Mouse (Mus musculus): Measurements from ENCODE around the gene Birc5.

Gene Birc5

GRCm38 (mm10) chr11:117840910-117841309 is 8.1 kb upstream of the Birc5 start:
- Histone ChIP-seq H3K36me3 (ENCODE audit: insufficient read depth, low read length) (no peaks in the 10 kb centered on the region), H3K9me3 (ENCODE audit: low read length) (no peaks in the 10 kb centered on the region), H3K4me3 (replicated peaks; ENCODE audit: low read length) (no peak overlapping the region), H3K27me3 (ENCODE audit: insufficient read depth, low read length) (no peaks in the 10 kb centered on the region), H3K4me1 (replicated peaks; ENCODE audit: low read depth, low read length) (peaks cover 49% of the 10 kb centered on the region)
- no peak for TF ChIP-seq CTCF (conservative IDR thresholded peaks at IDR 0.05; ENCODE audit: low read length)
- no peak for TF ChIP-seq NANOG (IDR thresholded peaks at IDR 0.05; ENCODE audit: borderline replicate concordance, low read length)
- no peak for TF ChIP-seq POU5F1 (IDR thresholded peaks at IDR 0.05; ENCODE audit: borderline replicate concordance, low read length)

DNA sequence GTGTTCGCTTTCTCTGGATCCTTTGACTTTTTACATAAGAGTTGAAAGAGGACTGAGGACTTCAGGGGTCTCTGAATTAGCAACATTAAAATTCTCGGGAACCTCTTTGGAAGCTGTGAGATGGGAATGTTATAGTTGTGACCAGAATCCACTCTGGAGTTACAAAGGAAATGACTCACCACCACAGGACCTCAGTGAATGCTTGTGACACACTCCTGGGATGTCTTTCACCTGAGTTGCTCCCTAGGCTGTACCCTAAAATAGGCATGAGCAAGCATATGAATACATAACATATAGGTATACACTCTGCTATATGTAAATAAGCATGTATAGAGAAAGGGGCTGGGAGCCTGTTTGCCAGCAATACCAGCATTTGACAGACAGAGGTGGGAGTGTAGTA is 5.6 kb upstream of the Birc5 start:
- Histone ChIP-seq H3K4me3 (replicated peaks; ENCODE audit: low read length) (no peak overlapping the region), H3K27me3 (ENCODE audit: insufficient read depth, low read length) (no peaks in the 10 kb centered on the region), H3K36me3 (ENCODE audit: insufficient read depth, low read length) (no peaks in the 10 kb centered on the region), H3K4me1 (replicated peaks; ENCODE audit: low read depth, low read length) (peaks cover 52% of the 10 kb centered on the region), H3K9me3 (ENCODE audit: low read length) (no peaks in the 10 kb centered on the region)
- TF ChIP-seq POU5F1 (IDR thresholded peaks at IDR 0.05; ENCODE audit: borderline replicate concordance, low read length) = no peak

DNA sequence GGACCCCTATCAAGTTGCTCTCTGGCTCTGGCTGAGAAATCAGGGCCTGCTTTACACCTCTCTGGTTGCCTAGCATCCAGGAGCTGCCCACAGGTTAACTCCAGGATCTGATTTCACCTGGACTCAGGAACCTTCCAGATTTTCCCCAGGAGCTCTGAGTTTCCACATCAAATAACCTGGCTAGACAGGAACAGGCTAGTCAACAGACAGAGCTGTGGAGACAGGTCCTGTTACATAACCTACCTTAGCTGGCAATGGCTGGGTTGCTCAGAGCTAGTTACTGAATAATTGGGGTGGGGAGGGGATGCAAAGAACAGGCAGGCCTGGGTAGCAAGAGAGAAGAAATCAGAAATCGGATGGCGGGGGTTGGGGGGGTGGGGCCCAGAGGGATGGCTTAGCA is 4.1 kb upstream of the Birc5 start:
- no peaks in the 10 kb centered on the region for H3K36me3 ChIP-seq (ENCODE audit: insufficient read depth, low read length)
- H3K4me3 ChIP-seq (replicated peaks; ENCODE audit: low read length) = no peak overlapping the region
- TF ChIP-seq NANOG (IDR thresholded peaks at IDR 0.05; ENCODE audit: borderline replicate concordance, low read length) = no peak
- TF ChIP-seq POU5F1 (IDR thresholded peaks at IDR 0.05; ENCODE audit: borderline replicate concordance, low read length) = no peak
- TF ChIP-seq CTCF (conservative IDR thresholded peaks at IDR 0.05; ENCODE audit: low read length) = no peak
- H3K27me3 ChIP-seq (ENCODE audit: insufficient read depth, low read length) = no peaks in the 10 kb centered on the region
- H3K4me1 ChIP-seq (replicated peaks; ENCODE audit: low read depth, low read length) = peaks cover 40% of the 10 kb centered on the region
- no peaks in the 10 kb centered on the region for H3K9me3 ChIP-seq (ENCODE audit: low read length)

DNA sequence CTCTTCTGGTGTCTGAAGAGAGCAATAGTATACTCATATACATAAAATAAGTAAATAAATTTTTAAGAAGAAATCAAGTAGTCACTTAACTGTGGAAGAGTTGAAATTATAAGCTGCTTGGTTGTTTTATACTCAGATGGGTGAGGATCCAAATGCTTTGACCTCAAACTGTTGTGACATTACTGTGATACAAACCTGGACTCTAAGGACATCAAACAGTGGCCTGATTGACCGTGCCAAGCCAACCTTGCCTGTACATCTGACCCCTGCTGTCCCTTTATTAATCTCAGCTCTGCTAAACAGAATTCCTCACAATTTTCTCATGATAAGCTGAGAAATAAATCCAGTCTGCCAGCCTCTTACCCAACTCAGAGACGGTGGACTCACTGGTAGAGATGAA is 3.4 kb upstream of the Birc5 start:
- Histone ChIP-seq H3K27me3 (ENCODE audit: insufficient read depth, low read length) (no peaks in the 10 kb centered on the region), H3K4me3 (replicated peaks; ENCODE audit: low read length) (no peak overlapping the region), H3K36me3 (ENCODE audit: insufficient read depth, low read length) (peaks cover 6% of the 10 kb centered on the region), H3K4me1 (replicated peaks; ENCODE audit: low read depth, low read length) (peaks cover 45% of the 10 kb centered on the region), H3K9me3 (ENCODE audit: low read length) (no peaks in the 10 kb centered on the region)
- TF ChIP-seq CTCF (conservative IDR thresholded peaks at IDR 0.05; ENCODE audit: low read length) (no peak), NANOG (IDR thresholded peaks at IDR 0.05; ENCODE audit: borderline replicate concordance, low read length) (no peak), POU5F1 (IDR thresholded peaks at IDR 0.05; ENCODE audit: borderline replicate concordance, low read length) (no peak)

DNA sequence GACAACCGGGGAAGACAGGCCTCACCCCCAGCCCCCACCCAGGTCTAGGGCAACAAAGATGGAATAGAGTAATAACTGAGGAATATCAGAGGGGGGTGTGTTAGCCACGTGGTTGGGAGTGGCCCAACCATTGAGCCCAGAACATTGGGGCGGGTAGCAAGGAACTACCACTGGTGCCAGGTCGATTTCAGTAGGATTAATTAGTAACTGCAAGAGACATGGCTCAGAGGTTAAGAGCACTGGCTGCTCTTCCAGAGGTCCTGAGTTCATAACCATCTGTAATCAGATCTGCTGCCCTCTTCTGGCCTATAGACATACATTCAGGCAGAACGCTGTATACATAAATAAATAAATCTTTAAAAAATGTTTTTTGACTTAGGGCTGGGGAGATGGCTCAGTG is 2.4 kb upstream of the Birc5 start:
- peaks cover 13% of the 10 kb centered on the region for H3K36me3 ChIP-seq (ENCODE audit: insufficient read depth, low read length)
- H3K9me3 ChIP-seq (ENCODE audit: low read length) = no peaks in the 10 kb centered on the region
- H3K4me1 ChIP-seq (replicated peaks; ENCODE audit: low read depth, low read length) = peaks cover 47% of the 10 kb centered on the region
- H3K27me3 ChIP-seq (ENCODE audit: insufficient read depth, low read length) = no peaks in the 10 kb centered on the region
- TF ChIP-seq CTCF (conservative IDR thresholded peaks at IDR 0.05; ENCODE audit: low read length) = peak; percentile 39
- no peak for TF ChIP-seq POU5F1 (IDR thresholded peaks at IDR 0.05; ENCODE audit: borderline replicate concordance, low read length)
- H3K4me3 ChIP-seq (replicated peaks; ENCODE audit: low read length) = no peak overlapping the region

DNA sequence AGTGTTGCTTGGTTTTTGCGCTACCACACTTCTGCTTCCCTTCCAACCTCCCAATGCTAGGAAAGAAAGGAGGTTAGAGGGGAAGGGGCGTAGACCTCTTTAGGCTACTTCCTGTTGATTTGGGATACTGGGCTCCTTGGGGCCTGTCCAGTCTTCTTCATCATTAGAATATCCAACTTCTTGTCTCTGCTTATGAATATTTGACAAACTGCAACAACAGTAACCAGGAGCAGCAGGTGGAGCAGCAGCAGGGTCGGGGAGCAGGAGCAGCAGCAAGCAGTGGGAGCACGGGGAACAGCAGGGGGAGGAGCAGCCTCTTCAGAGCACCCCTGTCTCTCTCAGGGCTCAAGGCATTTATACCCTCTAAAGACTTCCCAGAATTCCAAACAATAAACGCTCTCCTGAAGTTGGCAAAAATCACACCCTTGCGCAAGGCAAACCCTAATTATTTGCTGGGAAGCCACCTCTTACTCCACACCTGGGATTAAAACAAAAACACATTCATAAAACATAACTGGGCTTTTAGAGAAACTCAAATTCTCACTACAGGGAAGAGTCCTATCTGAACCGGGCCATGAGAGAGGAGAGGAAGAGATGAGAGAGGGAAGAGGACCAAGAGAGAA is 1.3 kb upstream of the Birc5 start:
- no peaks in the 10 kb centered on the region for H3K27me3 ChIP-seq (ENCODE audit: insufficient read depth, low read length)
- H3K4me1 ChIP-seq (replicated peaks; ENCODE audit: low read depth, low read length) = peaks cover 58% of the 10 kb centered on the region
- no peak for TF ChIP-seq CTCF (conservative IDR thresholded peaks at IDR 0.05; ENCODE audit: low read length)
- TF ChIP-seq POU5F1 (IDR thresholded peaks at IDR 0.05; ENCODE audit: borderline replicate concordance, low read length) = no peak
- TF ChIP-seq NANOG (IDR thresholded peaks at IDR 0.05; ENCODE audit: borderline replicate concordance, low read length) = no peak
- H3K4me3 ChIP-seq (replicated peaks; ENCODE audit: low read length) = peak overlapping the region; percentile 96
- no peaks in the 10 kb centered on the region for H3K9me3 ChIP-seq (ENCODE audit: low read length)
- H3K36me3 ChIP-seq (ENCODE audit: insufficient read depth, low read length) = peaks cover 24% of the 10 kb centered on the region

DNA sequence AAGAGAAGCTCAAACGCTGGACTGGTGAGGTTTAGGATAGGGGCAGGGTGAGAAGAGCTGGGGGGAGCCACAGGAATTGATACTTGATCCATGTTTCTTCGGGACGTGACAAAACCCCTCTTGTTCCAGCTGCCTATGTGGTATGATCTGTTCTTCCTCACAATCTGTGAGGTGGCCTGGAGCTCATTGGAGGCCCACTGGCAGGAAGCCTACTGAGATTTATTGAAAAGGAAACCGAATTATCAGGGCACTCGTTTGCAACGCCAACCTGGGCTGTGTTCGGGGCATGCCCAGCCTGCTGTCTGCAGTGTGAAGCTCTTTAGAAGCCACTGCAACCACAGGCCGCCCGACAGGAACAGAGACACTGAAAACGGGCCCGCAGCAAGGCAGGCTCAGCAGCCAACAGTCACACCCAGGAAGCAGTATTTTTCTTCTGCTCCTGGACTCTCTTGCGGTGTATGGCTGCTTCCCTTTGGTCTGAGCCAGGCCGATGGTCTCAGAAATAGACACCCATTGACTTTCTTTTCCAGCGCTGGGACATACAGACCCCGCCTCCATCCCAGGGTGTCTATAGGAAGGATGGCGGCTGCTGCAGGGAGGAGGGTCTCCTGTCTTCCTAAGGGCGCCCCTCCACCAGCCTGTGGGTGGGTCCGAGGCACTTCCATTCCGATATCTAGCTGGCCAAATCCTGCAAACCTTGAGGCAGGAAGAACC is 623 bp upstream of the Birc5 start:
- Histone ChIP-seq H3K4me1 (replicated peaks; ENCODE audit: low read depth, low read length) (peaks cover 65% of the 10 kb centered on the region), H3K9me3 (ENCODE audit: low read length) (no peaks in the 10 kb centered on the region), H3K4me3 (replicated peaks; ENCODE audit: low read length) (peak overlapping the region; percentile 96), H3K36me3 (ENCODE audit: insufficient read depth, low read length) (peaks cover 31% of the 10 kb centered on the region), H3K27me3 (ENCODE audit: insufficient read depth, low read length) (no peaks in the 10 kb centered on the region)
- TF ChIP-seq NANOG (IDR thresholded peaks at IDR 0.05; ENCODE audit: borderline replicate concordance, low read length) (no peak), CTCF (conservative IDR thresholded peaks at IDR 0.05; ENCODE audit: low read length) (no peak)

GRCm38 (mm10) chr11:117852875-117853274 is 3.8 kb downstream of the Birc5 start:
- Histone ChIP-seq H3K4me3 (replicated peaks; ENCODE audit: low read length) (no peak overlapping the region), H3K27me3 (ENCODE audit: insufficient read depth, low read length) (no peaks in the 10 kb centered on the region), H3K36me3 (ENCODE audit: insufficient read depth, low read length) (peaks cover 74% of the 10 kb centered on the region), H3K4me1 (replicated peaks; ENCODE audit: low read depth, low read length) (peaks cover 80% of the 10 kb centered on the region), H3K9me3 (ENCODE audit: low read length) (peaks cover 10% of the 10 kb centered on the region)
- TF ChIP-seq POU5F1 (IDR thresholded peaks at IDR 0.05; ENCODE audit: borderline replicate concordance, low read length) (no peak), CTCF (conservative IDR thresholded peaks at IDR 0.05; ENCODE audit: low read length) (no peak), NANOG (IDR thresholded peaks at IDR 0.05; ENCODE audit: borderline replicate concordance, low read length) (no peak)

DNA sequence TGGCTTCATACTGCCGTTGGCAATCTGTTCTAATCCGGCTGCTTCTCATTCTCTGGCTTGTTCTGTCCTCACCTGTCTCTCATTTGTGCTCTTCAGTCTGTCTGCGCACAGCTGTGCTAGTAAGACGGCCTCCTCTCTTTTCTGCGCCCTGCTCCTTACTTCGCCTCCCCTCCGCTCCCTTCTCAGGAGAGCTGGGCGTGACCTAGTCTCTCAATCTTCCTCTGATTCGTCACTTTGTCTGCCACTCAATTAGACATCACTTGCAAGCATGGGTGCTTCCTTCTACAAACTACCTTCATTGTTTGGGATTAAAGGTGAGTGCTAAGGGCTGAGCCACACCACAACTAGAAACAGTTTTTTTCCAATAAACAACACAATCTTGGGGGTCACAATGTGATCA is 5.2 kb downstream of the Birc5 start:
- Histone ChIP-seq H3K36me3 (ENCODE audit: insufficient read depth, low read length) (peaks cover 87% of the 10 kb centered on the region), H3K27me3 (ENCODE audit: insufficient read depth, low read length) (no peaks in the 10 kb centered on the region), H3K4me3 (replicated peaks; ENCODE audit: low read length) (no peak overlapping the region), H3K9me3 (ENCODE audit: low read length) (peaks cover 10% of the 10 kb centered on the region), H3K4me1 (replicated peaks; ENCODE audit: low read depth, low read length) (peaks cover 87% of the 10 kb centered on the region)
- TF ChIP-seq CTCF (conservative IDR thresholded peaks at IDR 0.05; ENCODE audit: low read length) (no peak), POU5F1 (IDR thresholded peaks at IDR 0.05; ENCODE audit: borderline replicate concordance, low read length) (no peak), NANOG (IDR thresholded peaks at IDR 0.05; ENCODE audit: borderline replicate concordance, low read length) (no peak)
